Mouse (Mus musculus): ENCODE measurements around the gene Tmem183a.

Gene Tmem183a

DNA sequence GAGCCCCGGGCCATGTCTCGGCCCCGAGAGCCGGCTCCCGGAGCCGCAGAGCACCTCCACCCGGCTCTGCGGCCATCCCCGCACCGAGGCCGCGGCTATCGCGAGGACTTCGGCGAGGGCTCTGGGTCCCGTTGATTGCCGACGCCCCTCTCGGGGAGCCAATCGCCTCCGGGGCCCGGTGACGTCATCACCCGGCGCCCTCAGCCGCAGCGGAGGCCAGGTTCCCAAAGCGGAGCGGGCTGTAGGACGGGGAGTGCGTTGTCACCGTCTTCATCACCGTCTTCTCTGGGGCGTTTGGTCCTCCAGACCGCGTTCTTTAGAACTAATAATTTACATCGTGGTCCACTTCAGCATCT lies at the start of gene Tmem183a:
Tmem183a (minus strand) TSS at position 123 of the 356 bp plus-strand sequence.
- in situ Hi-C loops (cut with MseI, MboI): no loop called here

GRCm38 (mm10) chr1:134408080-134408479 lies 46.3 kb upstream of the Tmem183a start:
- in situ Hi-C loops (cut with MseI, MboI): no loop called here

DNA sequence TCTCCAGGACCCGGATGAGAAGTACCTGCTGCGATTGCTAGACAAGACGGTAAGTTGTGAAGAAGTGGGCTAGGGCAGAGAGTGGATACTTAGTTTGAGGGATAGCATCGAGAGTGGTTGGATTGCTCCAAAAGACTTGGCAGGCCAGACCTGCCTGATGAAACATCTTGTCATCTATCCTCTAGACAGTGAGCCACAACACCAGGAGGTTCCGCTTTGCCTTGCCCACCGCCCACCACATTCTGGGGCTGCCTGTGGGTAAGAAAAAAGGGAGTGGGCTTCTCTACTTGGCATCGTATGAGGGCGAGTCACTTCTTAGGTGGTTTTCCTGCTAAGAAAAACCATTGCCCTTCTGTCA lies 44.6 kb upstream of the Tmem183a start:
- in situ Hi-C loops (cut with MseI, MboI): no loop called here

GRCm38 (mm10) chr1:134405509-134406413 lies 44.0 kb upstream of the Tmem183a start, which contains the start of gene Cyb5r1:
Cyb5r1 (plus strand) TSS chr1:134405559.
- in situ Hi-C loops (cut with MseI, MboI): no loop called here

GRCm38 (mm10) chr1:134399735-134400134 lies 38.0 kb upstream of the Tmem183a start:
- in situ Hi-C loops (cut with MseI, MboI): no loop called here

DNA sequence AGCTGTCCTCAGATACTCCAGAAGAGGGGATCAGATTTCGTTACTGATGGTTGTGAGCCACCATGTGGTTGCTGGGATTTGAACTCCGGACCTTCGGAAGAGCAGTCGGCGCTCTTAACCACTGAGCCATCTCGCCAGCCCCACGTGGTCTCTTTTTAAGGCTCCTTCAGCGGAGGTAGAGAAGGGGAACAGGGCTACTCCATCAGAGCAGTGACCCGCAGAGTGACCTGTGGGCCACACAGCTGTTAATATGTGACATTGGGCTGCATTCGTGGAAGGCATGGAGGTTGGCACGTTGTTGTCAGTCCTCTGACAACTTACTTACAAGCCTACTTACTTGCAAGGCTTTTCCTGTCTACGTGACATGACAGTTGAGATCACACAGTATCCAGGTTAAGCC lies 36.4 kb upstream of the Tmem183a start:
- in situ Hi-C loops (cut with MseI, MboI): no loop called here

DNA sequence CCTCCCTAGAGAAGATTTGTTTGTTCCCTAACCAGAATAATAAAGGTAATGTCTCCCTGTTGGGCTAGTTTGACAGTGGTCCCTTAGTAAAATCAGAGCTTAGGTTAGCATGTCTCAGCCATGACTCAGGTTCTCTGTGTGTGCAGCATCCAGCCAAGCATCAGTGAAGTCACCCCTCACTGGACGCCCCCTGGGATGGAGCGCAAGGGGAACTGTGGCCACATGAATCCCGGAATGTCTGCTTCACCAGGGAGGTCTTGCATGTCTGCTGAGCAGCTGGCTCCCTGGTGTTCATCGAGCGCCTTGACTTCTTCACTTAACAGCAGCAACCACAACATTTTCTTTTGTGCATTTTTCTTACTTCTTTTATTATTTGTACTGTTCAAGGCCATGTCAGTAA lies 32.0 kb upstream of the Tmem183a start:
- in situ Hi-C loops (cut with MseI, MboI): no loop called here

GRCm38 (mm10) chr1:134385666-134386065 lies 23.9 kb upstream of the Tmem183a start, which contains the start of gene 4933406M09Rik:
4933406M09Rik (plus strand) TSS chr1:134385940.
- in situ Hi-C loops (cut with MseI, MboI): no loop called here

DNA sequence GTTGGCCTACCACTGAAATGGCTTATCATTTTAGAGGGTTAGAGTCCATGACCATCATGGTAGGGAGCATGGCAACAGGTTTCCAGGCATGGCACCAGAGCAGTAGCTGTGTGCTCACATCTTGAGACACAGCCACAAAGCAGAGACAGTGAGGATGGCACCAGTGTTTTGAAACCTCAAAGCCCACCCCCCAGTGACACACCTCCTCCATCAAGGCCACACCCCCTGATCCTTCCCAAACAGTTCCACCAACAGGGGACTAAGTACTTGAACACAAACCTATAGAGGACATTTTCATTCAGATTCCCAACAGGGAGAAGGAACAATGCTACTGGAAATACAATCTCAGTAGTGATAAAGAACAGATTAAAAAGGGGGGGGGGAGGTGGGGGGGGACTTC lies 23.4 kb upstream of the Tmem183a start:
- in situ Hi-C loops (cut with MseI, MboI): no loop called here

DNA sequence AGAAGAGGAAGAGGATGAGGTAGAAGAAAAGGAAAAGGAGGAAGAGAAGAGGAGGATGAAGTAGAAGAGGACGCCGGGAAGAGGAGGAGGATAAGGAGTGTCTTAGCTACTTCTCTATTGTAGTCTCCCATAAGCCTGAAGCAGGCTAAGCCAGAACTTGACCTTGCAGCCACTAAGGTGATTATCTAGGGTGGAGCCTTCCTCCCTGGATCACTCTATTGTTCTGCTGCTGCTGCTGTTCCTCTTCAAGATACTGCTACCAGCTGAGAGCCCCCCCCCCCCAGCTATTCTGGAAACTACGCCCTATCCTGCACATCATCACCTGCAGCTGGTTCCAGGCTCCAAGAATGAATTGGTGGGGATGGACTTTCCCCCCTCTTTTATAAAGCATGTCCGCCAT lies 22.8 kb upstream of the Tmem183a start:
- in situ Hi-C loops (cut with MseI, MboI): no loop called here

DNA sequence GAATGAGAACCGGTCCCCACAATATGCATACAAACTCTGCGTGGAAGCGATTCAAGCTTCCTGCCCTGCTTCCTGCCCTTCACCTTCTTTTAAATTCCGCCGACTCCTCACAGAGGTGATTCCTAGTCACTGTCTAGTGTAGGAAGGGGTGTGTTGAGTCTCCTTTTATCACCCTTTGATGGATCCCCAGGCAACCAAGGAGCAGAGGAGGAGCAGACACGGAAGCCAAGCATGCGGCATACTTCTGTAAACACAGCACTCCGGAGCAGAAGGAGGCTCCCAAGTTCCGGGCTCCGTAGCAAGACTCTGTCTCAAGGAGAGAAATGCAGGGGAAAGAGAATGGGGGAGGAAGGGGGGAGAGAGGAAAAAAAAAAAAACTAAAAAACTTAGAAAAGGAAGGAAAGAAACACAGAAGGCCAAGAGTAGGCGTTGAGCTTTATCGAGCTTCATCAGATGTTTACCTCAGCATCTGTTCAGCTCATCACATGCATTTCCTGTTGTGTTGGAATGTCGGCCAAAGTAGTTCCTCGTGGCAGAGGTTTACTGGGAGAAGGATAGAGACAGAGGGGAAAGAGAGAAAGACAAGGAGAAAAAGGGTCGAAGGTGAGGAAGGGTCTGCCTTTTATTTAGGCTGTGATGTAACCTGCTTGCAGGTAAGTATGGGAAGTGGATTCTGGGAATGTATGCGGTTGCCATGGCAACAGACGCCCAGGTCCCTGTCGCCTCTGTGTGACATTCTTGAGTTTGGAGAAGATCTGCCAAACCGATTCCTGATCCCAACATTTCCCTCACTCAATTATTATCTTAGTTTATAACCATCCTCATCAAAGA lies 20.2 kb upstream of the Tmem183a start:
- in situ Hi-C loops (cut with MseI, MboI): no loop called here

DNA sequence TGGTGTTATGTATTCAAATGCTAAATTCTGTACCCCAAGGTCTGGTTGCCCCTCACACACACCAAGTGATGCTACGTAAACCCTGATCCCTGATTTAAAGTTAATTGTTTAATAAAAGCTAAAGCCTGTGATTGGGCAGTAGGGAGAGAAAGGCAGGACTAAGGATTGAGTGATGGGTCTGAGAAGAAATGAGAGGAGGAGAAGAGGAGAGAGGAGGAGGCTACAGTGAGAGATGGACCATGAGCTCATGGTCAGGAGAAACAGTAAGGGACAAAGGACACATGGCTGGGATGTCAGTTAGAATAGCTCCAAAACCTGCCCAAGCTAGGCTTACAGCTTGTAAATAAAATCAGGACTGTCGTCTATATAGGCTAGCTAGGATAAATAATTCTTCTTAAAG lies 19.3 kb upstream of the Tmem183a start:
- in situ Hi-C loops (cut with MseI, MboI): no loop called here

GRCm38 (mm10) chr1:134374124-134374523 lies 12.3 kb upstream of the Tmem183a start:
- in situ Hi-C loops (cut with MseI, MboI): loop anchor here in 1 of 2 experiments (10.0 kb wide), 1 partner anchor 61 kb away; no protein-coding TSS in a partner anchor

- in situ Hi-C loops (cut with MseI, MboI): no loop called here
These were observed 7.1 kb upstream of the Tmem183a start for GRCm38 (mm10) chr1:134368777-134369337.

DNA sequence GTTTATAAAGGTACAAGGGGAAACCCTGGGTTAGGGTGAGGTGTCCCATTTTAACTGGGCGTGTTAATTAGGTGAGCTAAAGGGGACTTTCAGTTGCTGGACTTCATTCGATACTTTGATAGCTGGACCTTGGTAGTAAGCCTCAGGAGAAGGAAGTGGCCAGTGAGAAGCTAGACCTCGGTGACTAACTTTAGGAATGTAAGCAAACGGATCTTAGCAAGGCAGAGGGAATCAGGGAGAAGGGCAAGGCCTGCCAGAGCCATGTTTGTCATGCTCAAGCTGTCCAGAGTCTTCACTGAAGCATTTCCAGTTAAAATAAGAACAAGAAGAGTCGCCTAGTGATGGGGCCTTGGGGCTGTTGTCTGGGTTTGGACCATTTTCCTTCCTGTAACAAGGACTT lies 3.7 kb upstream of the Tmem183a start:
- in situ Hi-C loops (cut with MseI, MboI): no loop called here

DNA sequence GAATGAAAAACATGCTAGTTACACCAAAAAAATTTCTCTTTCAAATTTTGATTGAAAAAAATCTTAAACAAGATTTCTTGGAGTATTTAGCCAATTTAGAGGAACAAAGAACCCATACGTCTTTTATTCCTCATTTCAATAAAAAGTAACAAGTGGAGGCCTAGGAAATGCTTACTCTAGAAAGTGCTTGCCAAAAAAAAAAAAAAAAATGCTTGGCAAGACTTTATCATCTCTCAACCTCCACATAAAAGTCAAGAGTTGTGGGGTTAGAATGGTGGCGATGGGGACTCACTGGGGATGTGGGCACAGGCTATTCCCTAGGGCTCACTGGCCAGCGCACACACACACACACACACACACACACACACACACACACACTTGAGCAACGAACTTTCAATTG lies 1.4 kb upstream of the Tmem183a start:
- in situ Hi-C loops (cut with MseI, MboI): no loop called here

GRCm38 (mm10) chr1:134361195-134361856 lies 453 bp downstream of the Tmem183a start:
- in situ Hi-C loops (cut with MseI, MboI): no loop called here

DNA sequence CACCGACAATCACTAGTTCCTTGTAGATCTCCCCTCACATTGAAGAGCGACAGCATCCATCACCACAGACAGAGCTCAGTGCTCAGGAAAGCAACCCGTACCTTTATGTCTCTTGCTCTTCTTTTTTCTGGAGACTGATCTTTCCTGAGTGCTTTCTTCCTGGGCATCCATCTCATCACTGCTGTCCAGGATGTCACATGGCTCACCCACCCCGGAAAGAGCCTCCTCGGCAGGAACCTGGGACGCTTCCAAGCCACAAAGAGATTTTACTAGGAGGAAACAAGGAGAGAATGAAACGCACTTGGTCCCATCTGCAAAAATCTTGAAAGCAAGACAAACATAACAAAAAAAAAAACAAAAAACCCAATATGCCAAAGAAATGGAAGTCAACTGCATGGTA lies 1.1 kb downstream of the Tmem183a start:
- in situ Hi-C loops (cut with MseI, MboI): no loop called here

GRCm38 (mm10) chr1:134357461-134357860 lies 4.3 kb downstream of the Tmem183a start:
- in situ Hi-C loops (cut with MseI, MboI): no loop called here

DNA sequence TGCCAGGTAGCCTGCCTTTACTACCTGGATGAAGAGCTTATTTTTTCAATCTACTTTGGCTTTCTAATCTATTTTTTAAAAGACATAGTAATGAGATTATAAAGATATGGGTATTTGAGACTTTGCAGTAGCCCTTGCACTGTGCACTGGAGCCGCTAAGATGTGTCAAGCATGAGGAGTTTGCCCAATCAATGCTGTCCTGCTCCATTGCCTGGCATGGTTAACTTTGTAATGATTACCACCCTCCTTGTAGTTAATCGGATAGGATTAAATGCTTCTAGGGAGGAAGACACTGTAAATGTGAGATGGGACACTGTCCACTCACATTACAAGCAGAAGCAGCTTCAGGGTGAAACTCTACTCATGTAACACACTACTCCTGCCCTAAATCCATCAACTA lies 8.5 kb downstream of the Tmem183a start:
- in situ Hi-C loops (cut with MseI, MboI): no loop called here

- in situ Hi-C loops (cut with MseI, MboI): no loop called here
These were observed 14.0 kb downstream of the Tmem183a start for GRCm38 (mm10) chr1:134347791-134348190.

DNA sequence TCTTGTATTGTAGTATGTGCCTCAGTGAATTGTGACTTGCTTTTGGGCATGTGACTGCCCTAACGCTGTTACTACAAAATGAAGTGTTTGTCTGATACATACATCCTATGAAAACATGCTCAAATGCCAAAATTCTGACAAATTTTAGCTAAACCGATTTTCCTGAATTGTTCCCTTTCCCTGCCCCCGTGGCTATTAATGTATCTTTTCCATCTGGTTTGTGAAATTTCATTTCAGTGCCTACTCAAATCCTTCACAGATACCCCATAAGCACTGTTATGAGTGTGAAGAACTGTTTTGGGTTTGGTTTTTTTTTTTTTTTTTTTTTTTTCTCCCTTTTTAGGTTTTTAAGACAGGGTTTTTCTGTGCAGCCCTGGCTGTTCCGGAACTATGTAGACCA lies 16.7 kb downstream of the Tmem183a start:
- in situ Hi-C loops (cut with MseI, MboI): no loop called here

Measured in mouse trophoblast stem cell (cell line).